Mouse (Mus musculus): ENCODE measurements around the gene Rpl4. TPM values are rescaled to one million over a fixed set of nuclear protein-coding genes. Genes with fewer than 3 reads are reported as not detected.

Gene Rpl4
- polyA plus RNA-seq, 1 experiment from 2014 or later = 1,145 TPM

GRCm38 (mm10) chr9:64222098-64222497 is 48.9 kb downstream of the Rpl4 start:
- Histone ChIP-seq H3K27ac (ENCODE audit: low read length) (no peak overlapping the region), H3K4me1 (ENCODE audit: control insufficient read depth, insufficient read depth, low read length) (peaks cover 6% of the 10 kb centered on the region; the same call in 1 of the 2 replicates), H3K27me3 (ENCODE audit: control insufficient read depth, insufficient read depth, low read length) (no peaks in the 10 kb centered on the region), H3K4me3 (replicated peaks; ENCODE audit: low read length) (no peak overlapping the region), H3K9ac (ENCODE audit: low read length) (no peak overlapping the region), H3K36me3 (ENCODE audit: control insufficient read depth, insufficient read depth, low read length) (no peaks in the 10 kb centered on the region), H3K4me2 (ENCODE audit: low read depth, low read length) (no peak overlapping the region), H3K9me3 (replicated peaks; ENCODE audit: control insufficient read depth, low read length) (no peaks in the 10 kb centered on the region)
- ATAC-seq (ENCODE audit: insufficient read depth, low FRiP score) = no peak
- 71% methylated on average over 2 of the region's 2 CpGs for WGBS

DNA sequence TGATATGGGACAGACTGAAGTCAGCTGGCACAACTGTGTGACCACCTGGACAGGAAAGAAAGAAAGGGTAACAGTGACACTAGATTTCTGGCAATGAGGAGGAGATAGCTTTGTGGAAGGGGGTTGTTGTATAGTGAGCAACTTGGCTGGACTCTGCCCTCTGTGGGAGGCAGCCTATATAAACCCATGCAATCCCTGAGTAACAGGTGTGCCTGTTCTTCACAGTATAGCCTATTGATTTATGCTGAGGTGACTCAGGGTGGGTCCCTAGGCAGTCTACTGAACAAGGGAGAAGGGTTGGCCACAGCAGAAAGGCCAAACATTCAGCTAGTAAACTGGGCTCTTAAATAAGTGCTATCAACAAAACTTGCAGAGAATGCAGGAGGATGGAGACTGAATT is 52.6 kb downstream of the Rpl4 start:
- Histone ChIP-seq H3K9me3 (replicated peaks; ENCODE audit: control insufficient read depth, low read length) (no peaks in the 10 kb centered on the region), H3K27ac (ENCODE audit: low read length) (no peak overlapping the region), H3K9ac (ENCODE audit: low read length) (no peak overlapping the region), H3K27me3 (ENCODE audit: control insufficient read depth, insufficient read depth, low read length) (no peaks in the 10 kb centered on the region), H3K4me1 (ENCODE audit: control insufficient read depth, insufficient read depth, low read length) (peaks cover 16% of the 10 kb centered on the region), H3K4me2 (ENCODE audit: low read depth, low read length) (no peak overlapping the region), H3K36me3 (ENCODE audit: control insufficient read depth, insufficient read depth, low read length) (no peaks in the 10 kb centered on the region), H3K4me3 (replicated peaks; ENCODE audit: low read length) (no peak overlapping the region)
- ATAC-seq (ENCODE audit: insufficient read depth, low FRiP score) = peak; percentile 87

- 63% methylated on average over 12 of the region's 12 CpGs for WGBS
- H3K27ac ChIP-seq (ENCODE audit: low read length) = no peak overlapping the region
- no peaks in the 10 kb centered on the region for H3K27me3 ChIP-seq (ENCODE audit: control insufficient read depth, insufficient read depth, low read length)
- no peak overlapping the region for H3K4me3 ChIP-seq (replicated peaks; ENCODE audit: low read length)
- no peak overlapping the region for H3K9ac ChIP-seq (ENCODE audit: low read length)
- peaks cover 33% of the 10 kb centered on the region for H3K4me1 ChIP-seq (ENCODE audit: control insufficient read depth, insufficient read depth, low read length)
- H3K4me2 ChIP-seq (ENCODE audit: low read depth, low read length) = no peak overlapping the region
- H3K9me3 ChIP-seq (replicated peaks; ENCODE audit: control insufficient read depth, low read length) = no peaks in the 10 kb centered on the region
- ATAC-seq (ENCODE audit: insufficient read depth, low FRiP score) = no peak
- H3K36me3 ChIP-seq (ENCODE audit: control insufficient read depth, insufficient read depth, low read length) = no peaks in the 10 kb centered on the region
These were observed 54.6 kb downstream of the Rpl4 start for GRCm38 (mm10) chr9:64227736-64228135.

Small RNAs within 50 kb of the gene (microRNA-seq; reads per million reads assigned to microRNA genes)
- not detected for gene Gm24106

Other genes starting within 250 kb of the Rpl4 start
- gene Smad6, start 151.3 kb upstream of the Rpl4 start, polyA plus RNA-seq (2015; fragmentation: Nextera tagmentation; extraction: Ambion mirVana) = 3.0 and 3.3 TPM in 2 replicates
- 0.23 TPM in 1 of 2 replicates, not detected in the other for gene Lctl, start 56.2 kb upstream of the Rpl4 start, polyA plus RNA-seq (2015; fragmentation: Nextera tagmentation; extraction: Ambion mirVana)
- 21.4 and 22.6 TPM in 2 replicates for gene Zwilch, start 271 bp upstream of the Rpl4 start, polyA plus RNA-seq (2015; fragmentation: Nextera tagmentation; extraction: Ambion mirVana)
- 30.7 and 33.7 TPM in 2 replicates for gene Snapc5, start 5.9 kb downstream of the Rpl4 start, polyA plus RNA-seq (2015; fragmentation: Nextera tagmentation; extraction: Ambion mirVana)
- gene Uchl4, start 61.8 kb downstream of the Rpl4 start, polyA plus RNA-seq (2015; fragmentation: Nextera tagmentation; extraction: Ambion mirVana) = 2.8 and 3.6 TPM in 2 replicates
- gene Map2k1, start 80.3 kb downstream of the Rpl4 start, polyA plus RNA-seq (2015; fragmentation: Nextera tagmentation; extraction: Ambion mirVana) = 80.7 and 80.9 TPM in 2 replicates
- gene Tipin, start 108.2 kb downstream of the Rpl4 start, polyA plus RNA-seq (2015; fragmentation: Nextera tagmentation; extraction: Ambion mirVana) = 132 and 162 TPM in 2 replicates
- 17.6 and 20.4 TPM in 2 replicates for gene Dis3l, start 167.9 kb downstream of the Rpl4 start, polyA plus RNA-seq (2015; fragmentation: Nextera tagmentation; extraction: Ambion mirVana)
- gene Megf11, start 212.3 kb downstream of the Rpl4 start, polyA plus RNA-seq (2015; fragmentation: Nextera tagmentation; extraction: Ambion mirVana) = 1.2 TPM in 2 replicates

All from stomach, embryonic 16.5 days (tissue).